Mouse (Mus musculus) heart, embryonic 12.5 days (tissue): Measurements from ENCODE around the gene Fanca. TPM values are rescaled to one million over a fixed set of nuclear protein-coding genes. Genes with fewer than 3 reads are reported as not detected.
"Not testable (repeated sequence)": the region's sequence is repeated elsewhere in the genome, so short reads cannot be mapped to it uniquely, and the experiment has no call there.

Experiments used
- ATAC-seq: fragments of 200-750 bp; cut with Nextera tagmentation; 2 replicates; pipeline ENCODE4 v1.8.0; 2017; ENCODE audit warnings: moderate TSS enrichment, moderate library complexity; ENCODE audit not compliant: insufficient number of reproducible peaks, low FRiP score
- H3K27ac ChIP-seq: fragments of 300-500 bp; sonication (generic); 2 replicates; pipeline ENCODE4 v1.5.1; 2016; ENCODE audit warnings: mild to moderate bottlenecking, moderate library complexity; ENCODE audit not compliant: poor library complexity, severe bottlenecking
- H3K27me3 ChIP-seq: fragments of 300-500 bp; sonication (generic); replicated peaks from 2 replicates; pipeline ENCODE4 v1.6.1; 2016; ENCODE audit warnings: mild to moderate bottlenecking, moderate library complexity
- H3K36me3 ChIP-seq: fragments of 300-500 bp; sonication (generic); 2 replicates; pipeline ENCODE4 v1.6.1; 2016; ENCODE audit warnings: mild to moderate bottlenecking, moderate library complexity
- H3K4me1 ChIP-seq: fragments of 300-500 bp; sonication (generic); replicated peaks from 2 replicates; pipeline ENCODE4 v1.6.1; 2016; ENCODE audit warnings: mild to moderate bottlenecking
- H3K4me2 ChIP-seq: fragments of 300-500 bp; sonication (generic); 2 replicates; pipeline ENCODE4 v1.6.1; 2016; ENCODE audit warnings: mild to moderate bottlenecking, moderate library complexity
- H3K4me3 ChIP-seq: fragments of 300-500 bp; sonication (generic); 2 replicates; pipeline ENCODE4 v1.5.1; 2016; ENCODE audit warnings: mild to moderate bottlenecking
- H3K9ac ChIP-seq: fragments of 300-500 bp; sonication (generic); 2 replicates; pipeline ENCODE4 v1.6.1; 2016; ENCODE audit warnings: mild to moderate bottlenecking, moderate library complexity
- H3K9me3 ChIP-seq: fragments of 300-500 bp; sonication (generic); replicated peaks from 2 replicates; pipeline ENCODE4 v1.6.1; 2016; ENCODE audit warnings: mild to moderate bottlenecking, moderate library complexity
- WGBS: fragments of 180-500 bp; shearing (Covaris S2); methylation state at CpG from one replicate; pipeline ENCODE4 v1.1.7; 2016; 5-methylcytosine and 5-hydroxymethylcytosine counted together
- polyA plus RNA-seq: library from polyadenylated mRNA; unstranded; fragments of >200 nt; fragmentation: Nextera tagmentation; extraction: Ambion mirVana; gene quantifications from 2 replicates; pipeline ENCODE4 v1.2.1, GENCODE M21; 2016

Gene Fanca
- polyA plus RNA-seq, 1 experiment from 2014 or later = 23.6 TPM

DNA sequence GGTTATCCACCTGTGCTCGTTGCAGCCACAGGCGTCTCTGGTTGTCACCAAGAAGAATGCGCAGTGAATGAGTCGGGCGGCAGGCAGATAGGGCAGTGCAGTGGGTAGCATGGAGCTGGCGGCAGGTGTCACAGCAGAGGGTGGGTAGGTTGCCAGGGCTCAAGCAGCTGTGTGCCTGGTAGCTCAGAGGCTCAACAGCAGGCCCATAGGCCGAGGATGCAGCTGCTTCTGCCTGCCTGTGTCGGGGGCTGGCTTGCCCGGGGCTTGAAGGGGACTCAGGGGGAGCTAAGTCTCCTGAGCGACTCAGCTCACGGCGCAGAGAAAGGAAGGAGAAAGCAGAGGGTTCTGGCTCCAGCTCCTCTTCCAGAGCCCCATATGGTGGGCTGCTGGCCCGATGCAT is 85.1 kb downstream of the Fanca start:
- 56% methylated on average over 13 of the region's 13 CpGs for WGBS
- Histone ChIP-seq H3K4me3 (no peak overlapping the region), H3K36me3 (peaks cover 19% of the 10 kb centered on the region), H3K27ac (no peak overlapping the region), H3K4me1 (peaks cover 14% of the 10 kb centered on the region), H3K4me2 (no peak overlapping the region), H3K27me3 (peaks cover 29% of the 10 kb centered on the region), H3K9ac (no peak overlapping the region), H3K9me3 (no peaks in the 10 kb centered on the region)
- no peak for ATAC-seq

DNA sequence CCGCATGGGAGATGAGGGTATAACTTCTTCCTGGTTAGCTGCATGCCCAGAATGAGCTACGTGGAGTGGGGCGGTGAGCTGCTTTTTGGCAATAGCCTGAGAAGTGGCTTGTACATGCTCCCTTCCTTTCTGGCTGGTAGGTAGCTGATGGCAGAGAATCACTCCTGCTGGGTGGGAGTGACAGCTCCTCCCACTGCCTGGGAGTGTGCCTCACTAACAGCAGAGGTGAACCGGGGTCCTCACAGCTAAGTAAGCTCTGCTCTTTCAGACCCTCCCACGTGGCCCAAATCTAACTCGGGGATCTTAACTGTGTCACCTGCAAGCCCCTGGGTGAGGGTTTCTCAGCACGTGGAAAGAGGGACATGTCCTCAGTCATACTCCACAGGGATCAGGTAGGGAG is 85.8 kb downstream of the Fanca start:
- WGBS = 32% methylated on average over 7 of the region's 7 CpGs

DNA sequence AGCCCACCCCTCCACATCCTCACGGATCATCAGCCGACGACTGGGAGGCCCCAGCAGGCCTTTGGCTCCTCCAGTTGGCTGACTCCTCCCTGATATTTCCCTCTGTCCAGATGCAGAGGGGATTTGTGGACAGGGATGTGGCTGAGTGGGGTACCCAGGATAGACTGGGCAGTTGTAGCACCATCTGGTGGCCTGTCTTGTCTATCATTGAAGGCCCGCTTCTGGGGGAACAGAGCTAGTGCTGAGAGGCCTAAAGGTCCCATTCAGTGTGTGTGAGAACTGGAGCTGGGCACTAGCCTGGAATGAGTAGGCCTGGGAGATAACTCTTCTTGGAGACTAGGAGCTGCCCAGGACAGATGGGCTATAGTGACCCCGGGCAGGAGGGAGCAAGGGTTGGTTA is 86.6 kb downstream of the Fanca start:
- Histone ChIP-seq H3K9me3 (no peaks in the 10 kb centered on the region), H3K27ac (no peak overlapping the region), H3K4me3 (no peak overlapping the region), H3K36me3 (peaks cover 34% of the 10 kb centered on the region), H3K9ac (no peak overlapping the region), H3K4me1 (peaks cover 14% of the 10 kb centered on the region), H3K27me3 (peaks cover 29% of the 10 kb centered on the region), H3K4me2 (no peak overlapping the region)
- WGBS = 61% methylated on average over 5 of the region's 5 CpGs
- no peak for ATAC-seq

More for the DNA sequence above, 85.8 kb downstream of the Fanca start:
- no peaks in the 10 kb centered on the region for H3K9me3 ChIP-seq
- no peak for ATAC-seq
- H3K9ac ChIP-seq = no peak overlapping the region
- H3K27me3 ChIP-seq = peaks cover 29% of the 10 kb centered on the region
- H3K4me1 ChIP-seq = peaks cover 14% of the 10 kb centered on the region
- no peak overlapping the region for H3K27ac ChIP-seq
- H3K36me3 ChIP-seq = peaks cover 27% of the 10 kb centered on the region
- H3K4me3 ChIP-seq = no peak overlapping the region
- no peak overlapping the region for H3K4me2 ChIP-seq

DNA sequence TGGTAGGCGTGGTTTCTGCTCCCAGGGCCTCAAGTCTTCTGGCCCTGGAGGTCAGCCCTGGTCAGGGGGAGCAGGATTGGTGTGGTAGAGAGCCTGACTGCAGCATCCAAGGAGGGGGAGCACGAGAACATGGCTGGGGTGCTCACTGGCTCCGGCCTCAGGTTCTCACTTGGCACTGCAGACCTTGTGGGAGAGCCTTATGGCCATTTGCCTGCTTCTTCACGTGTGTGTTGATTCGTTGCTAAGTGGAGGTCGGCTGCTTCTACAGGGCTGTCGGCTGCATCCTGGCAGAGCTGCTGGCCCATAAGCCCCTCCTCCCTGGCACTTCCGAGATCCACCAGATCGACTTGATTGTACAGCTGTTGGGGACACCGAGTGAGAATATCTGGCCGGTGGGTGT is 88.0 kb downstream of the Fanca start:
- Histone ChIP-seq H3K36me3 (peaks cover 37% of the 10 kb centered on the region), H3K4me1 (peaks cover 12% of the 10 kb centered on the region), H3K27me3 (peaks cover 26% of the 10 kb centered on the region)
- not testable (repeated sequence) for H3K9ac ChIP-seq, H3K4me2 ChIP-seq, ATAC-seq, H3K9me3 ChIP-seq, H3K27ac ChIP-seq, H3K4me3 ChIP-seq
- WGBS = 83% methylated on average over 11 of the region's 11 CpGs

DNA sequence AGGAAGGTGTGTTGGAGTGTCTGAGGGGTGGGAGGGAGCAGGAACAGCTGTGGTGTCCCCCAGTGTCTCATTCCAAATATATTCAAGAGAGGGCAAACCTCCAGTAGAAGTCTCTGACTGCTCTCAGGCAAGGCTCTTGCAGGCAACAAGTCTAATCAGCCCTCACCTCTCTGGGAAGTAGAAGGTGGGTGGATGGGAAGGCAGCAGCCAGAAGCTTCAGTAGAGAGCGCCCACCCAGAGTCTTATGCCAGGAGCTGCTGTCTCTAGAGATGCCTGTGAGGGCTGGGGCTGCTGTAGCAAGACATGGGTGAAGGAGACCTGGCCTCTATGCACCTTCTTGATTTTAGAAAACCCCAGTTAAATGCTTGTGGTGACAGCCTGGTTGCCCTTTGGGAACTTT is 90.0 kb downstream of the Fanca start:
- Histone ChIP-seq H3K27me3 (peaks cover 7% of the 10 kb centered on the region), H3K4me3 (no peak overlapping the region), H3K4me2 (no peak overlapping the region), H3K36me3 (peaks cover 37% of the 10 kb centered on the region), H3K4me1 (peaks cover 11% of the 10 kb centered on the region), H3K9me3 (no peaks in the 10 kb centered on the region), H3K9ac (no peak overlapping the region), H3K27ac (no peak overlapping the region)
- 95% methylated on average over 1 of the region's 1 CpGs for WGBS
- ATAC-seq = no peak

DNA sequence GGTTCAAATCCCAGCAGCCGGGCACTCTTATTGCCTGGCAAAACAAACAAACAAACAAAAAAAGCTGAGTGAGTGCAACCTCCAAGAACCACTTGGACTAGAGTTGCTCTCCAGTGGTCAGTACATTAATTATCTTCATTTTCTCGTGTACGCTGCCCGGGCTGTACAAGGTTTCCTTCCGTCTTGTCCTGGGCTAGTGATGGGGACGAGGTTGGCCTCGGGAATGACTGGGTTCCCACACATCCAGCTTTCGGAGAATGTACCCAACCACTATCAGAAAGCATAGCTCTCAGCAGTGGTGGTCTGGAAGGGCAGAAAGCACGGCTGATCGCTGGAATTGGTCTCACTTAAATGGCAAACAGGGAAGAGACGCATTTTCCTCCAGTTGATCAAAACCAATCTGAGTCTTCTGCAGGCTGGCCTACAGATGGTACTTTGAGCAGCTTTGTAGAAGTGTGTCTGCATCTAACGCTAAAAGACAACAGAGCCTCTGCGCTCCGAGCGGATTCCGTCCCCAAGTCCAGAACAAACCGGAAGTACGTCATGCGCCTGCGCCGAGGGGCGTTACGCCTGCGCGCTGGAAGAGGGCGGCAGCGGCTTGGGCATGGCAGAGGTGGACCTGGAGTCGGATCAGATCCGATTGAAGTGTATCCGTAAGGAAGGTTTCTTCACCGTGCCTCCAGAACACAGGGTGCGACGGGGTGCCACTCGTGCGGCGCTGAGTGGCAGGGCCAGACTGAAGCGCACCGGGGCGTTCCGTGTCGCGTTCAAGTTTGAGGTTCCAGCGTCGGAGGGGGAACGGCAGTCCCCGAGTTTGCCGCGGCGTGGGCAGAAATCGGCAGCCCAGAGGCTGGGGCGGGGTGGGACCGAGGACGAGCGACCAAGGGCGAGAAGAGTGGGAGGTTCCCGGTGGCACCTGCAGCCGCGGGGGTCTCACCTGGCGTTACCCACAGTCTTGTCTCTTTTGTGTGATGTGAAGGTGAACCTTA is 93.8 kb downstream of the Fanca start, which contains the start of gene Cdk10:
TSS of gene Cdk10 (plus strand) at position 565 of the 989 bp plus-strand sequence.
- H3K27me3 ChIP-seq = 0 out of 2 replicates have a peak, but pooled peaks cover 3% of the 10 kb centered on the region
- no peaks in the 10 kb centered on the region for H3K9me3 ChIP-seq
- H3K27ac ChIP-seq = peak within 1 kb of the TSS; percentile 83
- peak within 1 kb of the TSS; percentile 97 for H3K9ac ChIP-seq
- H3K4me3 ChIP-seq = peak within 1 kb of the TSS; percentile 80
- H3K36me3 ChIP-seq = peaks cover 31% of the 10 kb centered on the region
- ATAC-seq = peak; percentile 87
- WGBS = 3% methylated on average over 59 of the region's 59 CpGs
- peaks cover 11% of the 10 kb centered on the region for H3K4me1 ChIP-seq
- peak within 1 kb of the TSS; percentile 93 for H3K4me2 ChIP-seq

DNA sequence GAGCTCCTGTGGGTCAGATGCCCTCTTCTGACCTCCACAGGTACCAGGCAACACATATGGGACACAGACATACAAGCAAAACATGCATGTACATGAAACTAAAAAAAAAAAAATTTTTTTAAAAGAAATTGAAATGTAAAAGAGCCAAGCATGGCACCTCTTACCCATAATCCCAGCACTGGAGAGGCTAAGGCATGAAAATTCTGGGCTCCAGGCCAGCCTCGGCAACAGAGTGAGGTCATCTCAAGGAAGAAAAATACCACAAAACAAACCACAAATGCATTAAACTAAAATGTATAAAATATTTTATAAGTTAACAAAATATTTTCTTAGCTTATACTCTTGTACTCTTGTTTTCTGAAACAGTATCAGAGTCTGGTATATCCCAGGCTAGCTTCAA is 97.5 kb downstream of the Fanca start:
- Histone ChIP-seq H3K9me3 (no peaks in the 10 kb centered on the region), H3K4me1 (peaks cover 11% of the 10 kb centered on the region), H3K27ac (no peak overlapping the region), H3K4me3 (no peak overlapping the region), H3K4me2 (no peak overlapping the region), H3K9ac (no peak overlapping the region), H3K27me3 (0 out of 2 replicates have a peak, but pooled peaks cover 3% of the 10 kb centered on the region), H3K36me3 (no peaks in the 10 kb centered on the region)
- WGBS = 74% methylated on average over 1 of the region's 1 CpGs
- no peak for ATAC-seq

Other genes starting within 250 kb of the Fanca start
- gene Rpl13, start 216.2 kb downstream of the Fanca start, polyA plus RNA-seq = 1,041 and 1,045 TPM in 2 replicates
- 0.18 and 0.24 TPM in 2 replicates for gene Cpne7, start 201.2 kb downstream of the Fanca start, polyA plus RNA-seq
- gene Sult5a1, start 160.3 kb downstream of the Fanca start, polyA plus RNA-seq = 5.4 and 5.8 TPM in 2 replicates
- 2.5 and 2.8 TPM in 2 replicates for gene Dpep1, start 132.3 kb downstream of the Fanca start, polyA plus RNA-seq
- gene Chmp1a, start 105.8 kb downstream of the Fanca start, polyA plus RNA-seq = 97.9 and 102 TPM in 2 replicates
- gene Spata33, start 105.7 kb downstream of the Fanca start, polyA plus RNA-seq = 3.4 and 4.2 TPM in 2 replicates
- 20.3 and 23.6 TPM in 2 replicates for gene Cdk10, start 93.7 kb downstream of the Fanca start, polyA plus RNA-seq
- 2.3 and 2.5 TPM in 2 replicates for gene Spata2l, start 82.3 kb downstream of the Fanca start, polyA plus RNA-seq
- gene Zfp276, start 64.4 kb downstream of the Fanca start, polyA plus RNA-seq = 16.0 and 18.2 TPM in 2 replicates
- gene Vps9d1, start 64.2 kb downstream of the Fanca start, polyA plus RNA-seq = 19.5 and 20.0 TPM in 2 replicates
- gene Spire2, start 14.1 kb upstream of the Fanca start, polyA plus RNA-seq = 2.8 and 3.4 TPM in 2 replicates
- 172 TPM in 2 replicates for gene Tcf25, start 55.2 kb upstream of the Fanca start, polyA plus RNA-seq
- gene Mc1r, start 88.5 kb upstream of the Fanca start, polyA plus RNA-seq = not detected in 2 replicates
- gene Tubb3, start 92.8 kb upstream of the Fanca start, polyA plus RNA-seq = 7.6 and 9.1 TPM in 2 replicates
- 34.7 and 36.0 TPM in 2 replicates for gene Def8, start 105.0 kb upstream of the Fanca start, polyA plus RNA-seq
- gene Afg3l1, start 159.3 kb upstream of the Fanca start, polyA plus RNA-seq = 56.4 and 61.8 TPM in 2 replicates
- gene Dbndd1, start 196.9 kb upstream of the Fanca start, polyA plus RNA-seq = 1.5 and 1.7 TPM in 2 replicates
- 14.4 and 15.8 TPM in 2 replicates for gene Gas8, start 200.3 kb upstream of the Fanca start, polyA plus RNA-seq